Mouse (Mus musculus) NIH3T3 (cell line): ENCODE measurements around the gene Lrch2.
A peak's percentile ranks its signal among the peaks of the same experiment; 100 is the strongest.
"Not testable (repeated sequence)": the region's sequence is repeated elsewhere in the genome, so short reads cannot be mapped to it uniquely, and the experiment has no call there.

ENCODE experiments used
- DNase-seq: peaks from one replicate; pipeline ENCODE4 v3.0.0-alpha.2; 2012; ENCODE audit warnings: low read depth

Gene Lrch2

GRCm38 (mm10) chrX:147553421-147554201 is at the start of gene Lrch2:
Lrch2 (minus strand) TSS chrX:147554081.
- DNase-seq: peak; percentile 78

- DNase-seq: no peak
Observed at GRCm38 (mm10) chrX:147540934-147541870, 12.7 kb downstream of the Lrch2 start.

GRCm38 (mm10) chrX:147538377-147538776 is 15.5 kb downstream of the Lrch2 start:
- DNase-seq: no peak

- DNase-seq: not testable (repeated sequence)
Observed at GRCm38 (mm10) chrX:147537117-147537516, 16.8 kb downstream of the Lrch2 start.

GRCm38 (mm10) chrX:147535616-147536015 is 18.3 kb downstream of the Lrch2 start:
- peak; percentile 27 for DNase-seq

- DNase-seq: peak; percentile 65
Observed at GRCm38 (mm10) chrX:147531675-147532074, 22.2 kb downstream of the Lrch2 start.

GRCm38 (mm10) chrX:147527646-147528172 is 26.2 kb downstream of the Lrch2 start:
- DNase-seq: no peak

- peak; percentile 28 for DNase-seq
Observed at GRCm38 (mm10) chrX:147489551-147489950, 64.3 kb downstream of the Lrch2 start.

GRCm38 (mm10) chrX:147453610-147454009 is 100.3 kb downstream of the Lrch2 start, which contains the start of gene Vmn1r239-ps:
Vmn1r239-ps (minus strand) TSS chrX:147453710.
- not testable (repeated sequence) for DNase-seq

- no peak for DNase-seq
Observed at GRCm38 (mm10) chrX:147443386-147443785, 110.5 kb downstream of the Lrch2 start.

- DNase-seq: peak; percentile 52
Observed at GRCm38 (mm10) chrX:147435400-147435799, 118.5 kb downstream of the Lrch2 start.

- peak; percentile 87 for DNase-seq
Observed at GRCm38 (mm10) chrX:147429753-147430152, 124.1 kb downstream of the Lrch2 start.

- DNase-seq: peak; percentile 11
Observed at GRCm38 (mm10) chrX:147429129-147429528, 124.8 kb downstream of the Lrch2 start, which contains the start of gene Il13ra2. Il13ra2 (minus strand) TSS chrX:147429192.
